Mouse (Mus musculus): Measurements from ENCODE around the gene Fgfr1op.

DNA sequence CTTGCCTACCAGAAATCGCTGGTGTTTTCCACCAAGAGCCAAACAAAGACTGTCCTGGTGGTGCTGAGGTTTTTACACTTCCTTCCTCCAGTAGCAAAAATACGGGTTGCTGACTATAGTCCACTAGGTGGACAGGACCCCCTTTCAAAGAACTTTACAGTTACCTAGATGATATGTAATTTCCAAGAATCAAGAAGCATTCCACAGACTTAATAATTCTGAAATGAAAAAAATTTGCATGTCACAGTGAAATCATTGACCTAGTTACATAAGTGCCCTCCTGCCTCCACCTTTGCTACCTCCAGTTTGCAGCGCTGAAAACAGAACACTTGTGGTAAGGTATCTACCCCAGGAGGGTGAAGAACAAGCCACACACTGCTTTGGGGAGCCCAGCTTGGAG lies 70.4 kb downstream of the Fgfr1op start, which contains the start of gene Ccr6:
- TF ChIP-seq CTCF (IDR thresholded peaks at IDR 0.05; ENCODE audit: control insufficient read depth, insufficient read depth, insufficient read length) = no peak
- no peak for TF ChIP-seq USF1 (IDR thresholded peaks at IDR 0.05; ENCODE audit: low read depth)
- no peak for TF ChIP-seq CEBPB (IDR thresholded peaks at IDR 0.05; ENCODE audit: low read depth)
- TF ChIP-seq MAX (IDR thresholded peaks at IDR 0.05) = no peak
- no peak for TF ChIP-seq FOSL1 (IDR thresholded peaks at IDR 0.05; ENCODE audit: insufficient read depth, low read length, poor library complexity, severe bottlenecking)
- TF ChIP-seq MYOG (IDR thresholded peaks at IDR 0.05; ENCODE audit: control insufficient read depth, extremely low read depth, insufficient read length) = no peak
